Mouse (Mus musculus) heart, postnatal 0 days (tissue): ENCODE measurements around the gene Slc38a2. TPM values are rescaled to one million over a fixed set of nuclear protein-coding genes. Genes with fewer than 3 reads are reported as not detected.

Experiments
- ATAC-seq: fragments of 200-750 bp; cut with Nextera tagmentation; 2 replicates; pipeline ENCODE4 v1.8.0; 2017; ENCODE audit warnings: low read depth, moderate number of reproducible peaks, moderate library complexity; ENCODE audit not compliant: insufficient read depth
- DNase-seq: peaks from one replicate; pipeline ENCODE4 v3.0.0-alpha.2; 2016; ENCODE audit warnings: low spot score
- H3K27ac ChIP-seq: fragments of 300-500 bp; sonication (generic); 2 replicates; pipeline ENCODE4 v1.5.1; 2014; ENCODE audit warnings: low read depth, mild to moderate bottlenecking
- H3K27me3 ChIP-seq: fragments of 300-500 bp; sonication (generic); 2 replicates; pipeline ENCODE4 v1.6.1; 2014; ENCODE audit warnings: low read length, mixed read lengths; ENCODE audit not compliant: control insufficient read depth, insufficient read depth
- H3K36me3 ChIP-seq: fragments of 300-500 bp; sonication (generic); replicated peaks from 2 replicates; pipeline ENCODE4 v1.6.1; 2014; ENCODE audit warnings: low read length, mixed read lengths; ENCODE audit not compliant: control insufficient read depth, insufficient read depth
- H3K4me1 ChIP-seq: fragments of 300-500 bp; sonication (generic); 2 replicates; pipeline ENCODE4 v1.6.1; 2014; ENCODE audit warnings: antibody characterized with exemption; ENCODE audit not compliant: control insufficient read depth, insufficient read depth
- H3K4me2 ChIP-seq: fragments of 300-500 bp; sonication (generic); 2 replicates; pipeline ENCODE4 v1.6.1; 2014; ENCODE audit warnings: low read depth, mild to moderate bottlenecking, low read length, moderate library complexity
- H3K4me3 ChIP-seq: fragments of 300-500 bp; sonication (generic); 2 replicates; pipeline ENCODE4 v1.5.1; 2014; ENCODE audit warnings: low read depth, low read length
- H3K9ac ChIP-seq: fragments of 300-500 bp; sonication (generic); replicated peaks from 2 replicates; pipeline ENCODE4 v1.6.1; 2014; ENCODE audit warnings: low read depth, low read length, mixed read lengths
- H3K9me3 ChIP-seq: fragments of 300-500 bp; sonication (generic); replicated peaks from 2 replicates; pipeline ENCODE4 v1.6.1; 2016; ENCODE audit warnings: low read length; ENCODE audit not compliant: control insufficient read depth
- CTCF ChIP-seq: IDR thresholded peaks from 2 replicates; pipeline ENCODE4 v1.5.1; 2016; ENCODE audit warnings: antibody characterized with exemption, control low read depth, low read depth
- EP300 ChIP-seq: IDR thresholded peaks from 2 replicates; pipeline ENCODE4 v1.6.1; 2016; ENCODE audit warnings: antibody characterized with exemption, low read depth
- WGBS: fragments of 180-500 bp; shearing (Covaris S2); extraction: QIAGEN DNeasy Blood & Tissue Kit; methylation state at CpG from one replicate; pipeline ENCODE4 v1.1.7; 2014; 5-methylcytosine and 5-hydroxymethylcytosine counted together
- polyA plus RNA-seq: library from polyadenylated mRNA; unstranded; fragments of >200 nt; fragmentation: Nextera tagmentation; extraction: Ambion mirVana; gene quantifications from 2 replicates; pipeline ENCODE4 v1.2.1, GENCODE M21; 2015
- total RNA-seq: library from RNA; depleted of rRNA; stranded (reverse); fragments of >200 nt; gene quantifications from 2 replicates; pipeline ENCODE4 v1.2.3, GENCODE M21; 2014; ENCODE audit warnings: low replicate concordance

The Slc38a2 gene
- total and polyA plus RNA-seq, 2 experiments from 2014 or later, result 144 to 225 TPM

DNA sequence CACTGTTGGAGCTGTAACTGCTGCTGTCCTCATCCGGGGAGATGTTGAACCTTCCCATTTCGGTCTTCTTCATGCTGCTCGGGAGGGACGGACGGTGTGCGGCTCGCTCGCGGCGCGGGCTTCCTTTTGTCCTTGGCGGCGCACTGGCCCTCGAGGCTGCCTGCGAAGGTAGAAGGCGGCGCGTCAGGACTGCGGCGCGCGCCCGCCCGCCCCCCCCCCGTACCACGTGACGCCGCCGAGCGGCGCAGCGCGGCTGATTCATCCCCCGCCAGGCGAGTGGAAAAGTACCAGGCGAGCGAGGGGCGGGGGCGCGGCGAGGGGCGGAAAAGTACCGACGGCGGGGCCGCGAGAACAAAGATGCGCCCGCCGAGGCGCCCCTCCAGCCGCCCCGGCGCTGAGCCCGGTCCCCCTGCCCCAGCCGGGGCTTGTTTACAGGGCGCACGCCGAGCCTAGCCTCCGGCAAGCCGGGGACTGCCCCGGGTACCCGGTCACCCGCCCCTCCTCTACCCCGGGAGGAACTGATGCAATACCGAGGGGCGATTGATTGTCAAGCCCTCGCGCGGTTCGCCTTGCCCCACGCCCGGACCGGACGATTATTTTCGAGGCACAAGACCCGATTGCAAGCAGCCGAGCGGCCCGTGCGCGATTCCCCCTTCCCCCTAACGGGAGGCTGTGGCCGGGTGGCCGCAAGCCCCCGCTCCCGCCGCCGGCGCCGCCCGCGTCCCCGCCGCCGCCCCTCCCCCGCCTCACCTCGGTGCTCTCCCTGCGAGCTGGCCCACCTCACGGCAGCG lies 677 bp downstream of the Slc38a2 start:
- under 1% methylated on average over 77 of the region's 101 CpGs for WGBS
- TF ChIP-seq CTCF (no peak), EP300 (peak; percentile 44; the same call in 1 of the 2 replicates)

DNA sequence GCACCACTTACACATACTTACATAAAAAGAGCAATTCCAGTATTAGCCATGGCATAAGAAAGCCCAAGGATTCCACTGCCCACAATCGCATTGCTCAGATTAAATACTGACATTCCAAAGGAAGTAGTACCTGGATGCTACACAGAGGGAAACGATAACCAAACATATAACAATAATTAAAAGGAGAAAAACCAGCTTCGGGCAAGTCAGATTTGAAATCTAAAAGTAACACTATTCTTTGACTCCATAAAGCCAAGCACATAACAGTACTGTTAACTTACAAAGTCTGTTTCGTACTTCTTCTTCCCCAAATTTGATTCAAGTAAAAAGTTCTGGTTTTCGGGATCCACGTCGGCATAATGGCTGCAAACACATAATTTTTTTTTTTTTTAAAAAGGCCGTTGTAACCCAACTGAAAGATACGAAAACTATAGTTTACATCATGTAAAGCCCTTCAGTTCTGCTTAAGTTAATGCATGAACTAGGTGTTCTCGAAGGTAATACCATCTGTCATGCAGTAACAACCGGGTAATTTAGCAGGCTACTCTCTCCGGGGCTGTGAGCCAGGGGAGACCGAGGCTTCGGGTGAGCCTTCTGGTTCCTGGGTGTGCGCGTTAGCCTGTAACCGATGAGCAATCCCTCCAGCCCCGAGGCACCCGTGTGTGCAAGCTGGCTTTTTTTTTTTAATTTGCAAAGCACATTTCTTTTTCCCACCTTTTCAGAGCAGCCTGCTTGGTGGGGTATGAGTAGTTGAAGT lies 1.5 kb downstream of the Slc38a2 start:
- Histone ChIP-seq H3K27me3 (no peaks in the 10 kb centered on the region), H3K36me3 (peaks cover 54% of the 10 kb centered on the region), H3K27ac (peak overlapping the region; percentile 99), H3K9me3 (no peaks in the 10 kb centered on the region), H3K4me3 (peak overlapping the region; percentile 78), H3K4me2 (peak overlapping the region; percentile 91), H3K9ac (peak overlapping the region; percentile 99), H3K4me1 (peaks cover 22% of the 10 kb centered on the region)
- WGBS, result 5% methylated on average over 19 of the region's 19 CpGs
- no peak for TF ChIP-seq EP300
- no peak for TF ChIP-seq CTCF
- DNase-seq (no peak), ATAC-seq (no peak)

More for the DNA sequence above, 677 bp downstream of the Slc38a2 start:
- DNase-seq (peak; percentile 77), ATAC-seq (peak; percentile 73)
- no peaks in the 10 kb centered on the region for H3K27me3 ChIP-seq
- peaks cover 46% of the 10 kb centered on the region for H3K36me3 ChIP-seq
- peak overlapping the region; percentile 99 for H3K27ac ChIP-seq
- peaks cover 22% of the 10 kb centered on the region for H3K4me1 ChIP-seq
- no peaks in the 10 kb centered on the region for H3K9me3 ChIP-seq
- H3K9ac ChIP-seq, result peak overlapping the region; percentile 99
- peak overlapping the region; percentile 91 for H3K4me2 ChIP-seq
- peak overlapping the region; percentile 78 for H3K4me3 ChIP-seq

DNA sequence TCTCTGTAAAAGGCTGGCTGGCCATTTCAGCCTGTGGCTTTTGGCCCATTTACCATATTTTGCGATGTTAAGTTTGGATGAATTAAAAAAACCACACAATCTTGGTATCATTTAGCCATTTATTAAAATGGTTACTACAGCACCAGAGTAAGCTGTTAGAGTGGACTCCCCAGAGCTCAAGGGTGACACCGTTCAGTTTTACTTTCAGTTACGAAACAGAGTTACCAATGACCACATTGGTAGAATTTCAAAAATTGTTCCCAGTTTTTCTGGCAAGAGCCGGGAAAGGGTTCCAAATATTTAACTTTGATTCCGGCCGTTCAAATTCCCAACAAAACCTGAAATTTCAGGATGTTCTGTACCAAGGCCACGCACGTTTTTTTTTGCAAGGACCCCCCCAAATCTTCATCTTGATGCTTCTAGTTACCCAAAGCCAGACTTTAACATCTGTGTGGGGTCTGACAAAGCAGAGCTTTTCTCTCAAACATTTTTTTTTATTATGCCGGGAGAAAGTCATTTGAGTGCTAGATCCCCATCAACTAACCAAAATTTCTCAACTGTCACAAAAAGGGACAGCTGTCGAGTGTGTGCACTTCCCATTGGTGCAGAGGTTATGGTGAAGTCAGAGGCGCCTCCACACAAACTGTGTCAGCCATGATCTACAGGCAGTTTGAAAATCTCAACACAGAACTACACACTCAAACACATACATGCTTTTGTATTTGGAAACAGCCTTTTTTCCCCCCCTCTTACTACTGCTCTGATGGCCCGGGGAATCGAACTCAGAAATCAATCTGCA lies 2.8 kb downstream of the Slc38a2 start:
- peaks cover 22% of the 10 kb centered on the region for H3K4me1 ChIP-seq
- H3K27me3 ChIP-seq, result no peaks in the 10 kb centered on the region
- H3K9ac ChIP-seq, result peak overlapping the region; percentile 99
- peak overlapping the region; percentile 91 for H3K4me2 ChIP-seq
- H3K4me3 ChIP-seq, result peak overlapping the region; percentile 78
- ATAC-seq, result no peak
- TF ChIP-seq CTCF (no peak), EP300 (0 out of 2 replicates have a peak, but pooled peaks have one; percentile 16)
- no peaks in the 10 kb centered on the region for H3K9me3 ChIP-seq
- peaks cover 68% of the 10 kb centered on the region for H3K36me3 ChIP-seq
- peak overlapping the region; percentile 99 for H3K27ac ChIP-seq
- 25% methylated on average over 13 of the region's 13 CpGs for WGBS
- peak; percentile 32 for DNase-seq

DNA sequence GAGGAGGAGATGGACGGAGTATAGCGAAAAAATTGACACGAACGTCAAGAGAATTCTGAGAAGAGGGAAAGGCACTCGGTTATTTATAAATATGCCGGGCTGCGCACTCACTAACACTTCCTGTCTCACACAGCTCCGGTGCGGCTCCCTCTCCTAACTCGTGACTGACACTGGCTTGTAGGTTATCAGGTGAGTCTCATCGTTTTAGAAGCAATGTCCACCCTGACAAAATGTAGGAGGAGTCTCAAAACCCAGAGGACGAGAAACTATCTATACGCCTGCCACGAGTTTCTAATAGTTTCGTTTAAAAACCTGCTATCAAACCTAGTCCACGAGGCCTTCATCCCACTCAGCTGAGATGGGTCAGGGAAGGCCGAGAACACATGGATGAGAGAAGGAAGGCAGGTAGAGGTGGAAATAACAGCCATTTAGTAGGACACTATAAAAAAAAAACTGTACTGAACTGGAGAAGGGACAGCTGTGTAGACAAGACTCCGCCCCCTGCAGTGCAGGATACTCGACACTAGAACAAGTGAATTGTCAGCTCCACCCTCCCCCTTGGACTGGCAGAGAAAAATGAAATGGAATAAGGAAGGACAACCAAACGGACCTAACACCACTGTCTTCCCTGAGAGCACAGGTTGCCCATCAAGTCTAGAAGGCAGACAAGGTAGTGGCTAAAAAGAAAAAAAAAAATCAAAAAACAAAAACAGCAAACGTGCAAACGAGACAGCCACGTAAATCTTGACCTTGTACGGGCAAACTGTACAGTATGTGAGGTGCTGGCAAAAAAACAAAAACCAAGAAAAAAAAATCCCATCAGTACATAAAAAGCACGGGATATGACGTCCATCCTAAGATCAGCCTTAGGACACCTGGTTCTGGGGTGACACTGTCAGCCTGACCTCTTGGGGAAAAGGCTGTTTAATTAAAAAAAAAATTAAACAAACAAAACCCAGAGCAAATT lies 3.8 kb downstream of the Slc38a2 start:
- Histone ChIP-seq H3K9me3 (no peaks in the 10 kb centered on the region), H3K4me1 (peaks cover 18% of the 10 kb centered on the region), H3K36me3 (peaks cover 77% of the 10 kb centered on the region), H3K27me3 (no peaks in the 10 kb centered on the region), H3K9ac (peak overlapping the region; percentile 99), H3K4me3 (peak overlapping the region; percentile 78), H3K4me2 (peak overlapping the region; percentile 91), H3K27ac (peak overlapping the region; percentile 99)
- TF ChIP-seq EP300 (no peak), CTCF (0 out of 2 replicates have a peak, but pooled peaks have one; percentile 15)
- ATAC-seq, result no peak
- WGBS, result 26% methylated on average over 26 of the region's 26 CpGs
- DNase-seq, result peak; percentile 82
